Mouse (Mus musculus) brain, embryonic 18.5 days (tissue): ENCODE measurements at regions not wholly inside any gene's neighbourhood (a gene's known extent, or its start where the extent isn't known, plus 50 kb on each side); places are given as distances from the start of the nearest gene placed in this dataset.
A peak's percentile ranks its signal among the peaks of the same experiment; 100 is the strongest.
"Not testable (repeated sequence)": the region's sequence is repeated elsewhere in the genome, so short reads cannot be mapped to it uniquely, and the experiment has no call there.

Experiments used
- DNase-seq: peaks from one replicate; pipeline ENCODE4 v3.0.0-alpha.2; 2012; ENCODE audit warnings: low read depth, low spot score

DNA sequence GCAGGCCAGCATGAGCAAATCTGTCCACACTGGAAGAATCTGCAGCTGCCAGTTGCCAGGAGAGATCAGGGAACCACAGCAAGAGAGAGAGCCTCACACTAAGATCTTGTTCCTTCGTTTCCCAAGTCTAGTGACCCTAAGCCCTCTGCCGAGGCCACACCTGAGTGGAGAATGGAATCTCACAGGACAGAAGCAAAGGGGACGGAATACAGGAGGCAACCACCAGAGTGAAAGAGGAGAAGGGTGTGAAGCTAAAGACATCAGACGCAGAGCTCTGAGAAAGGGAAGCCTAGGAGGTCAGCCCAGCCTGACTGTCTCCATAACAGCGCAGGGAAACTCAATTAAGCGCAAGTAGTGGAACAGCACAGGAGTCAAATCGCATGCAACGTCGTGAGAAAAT is 75.0 kb downstream of the Suds3 start:
- DNase-seq = no peak

GRCm38 (mm10) chr5:117037261-117037660 is 78.7 kb downstream of the Suds3 start:
- no peak for DNase-seq

- DNase-seq = peak; percentile 57
Observed at GRCm38 (mm10) chr5:117032130-117032529, 83.8 kb downstream of the Suds3 start.

GRCm38 (mm10) chr5:117025689-117026383 is 90.1 kb downstream of the Suds3 start:
- DNase-seq = no peak

DNA sequence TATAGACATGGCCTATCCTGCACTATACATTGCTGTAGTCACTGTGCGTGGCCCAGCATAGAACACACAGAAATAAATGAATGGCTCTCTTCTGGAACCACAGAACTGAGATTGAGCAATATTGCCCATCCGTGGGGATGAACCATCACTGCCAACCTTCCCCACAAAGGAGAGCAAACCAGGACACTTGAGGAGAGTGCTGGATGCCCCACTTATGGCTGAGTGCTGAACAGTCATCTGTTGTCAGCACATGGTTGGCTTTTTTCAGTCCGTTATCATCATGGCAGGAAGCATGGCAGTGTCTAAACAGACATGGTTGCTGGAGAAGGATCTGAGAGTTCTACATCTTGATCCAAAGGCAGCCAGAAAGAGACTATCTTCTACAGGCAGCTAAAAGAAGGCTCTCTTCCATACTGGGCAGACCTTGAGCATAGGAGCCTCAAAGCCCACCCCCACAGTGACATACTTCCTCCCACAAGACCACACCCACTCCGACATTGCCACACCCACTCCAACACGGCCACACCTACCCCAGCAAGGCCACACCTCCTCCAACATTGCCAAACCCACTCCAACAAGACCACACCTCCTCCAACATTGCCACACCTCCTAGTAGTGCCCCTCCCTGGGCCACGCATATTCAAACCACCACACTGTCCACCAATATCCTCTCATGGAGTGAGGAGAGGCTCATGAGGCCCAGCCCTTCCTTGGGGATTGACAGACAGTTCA is 97.3 kb downstream of the Suds3 start:
- DNase-seq = no peak

DNA sequence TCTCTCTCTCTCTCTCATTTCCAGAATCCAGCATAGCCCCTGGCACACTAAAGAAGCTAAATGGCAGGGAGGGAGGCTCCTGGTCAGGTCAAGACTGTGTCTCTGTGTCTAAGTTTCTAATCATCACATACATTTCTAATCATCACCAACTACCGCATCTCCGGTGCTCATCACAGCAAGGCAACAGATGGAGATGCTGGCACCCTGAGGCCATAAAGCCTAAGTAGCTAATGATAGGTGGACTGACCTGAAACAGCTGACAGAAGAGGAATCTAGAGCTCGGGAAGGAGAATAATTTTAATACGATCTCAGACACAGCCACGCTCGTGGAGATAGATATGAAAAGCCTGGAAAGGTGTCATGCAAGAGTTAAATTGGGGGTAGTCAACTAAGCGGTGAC is 104.8 kb downstream of the Suds3 start:
- no peak for DNase-seq

DNA sequence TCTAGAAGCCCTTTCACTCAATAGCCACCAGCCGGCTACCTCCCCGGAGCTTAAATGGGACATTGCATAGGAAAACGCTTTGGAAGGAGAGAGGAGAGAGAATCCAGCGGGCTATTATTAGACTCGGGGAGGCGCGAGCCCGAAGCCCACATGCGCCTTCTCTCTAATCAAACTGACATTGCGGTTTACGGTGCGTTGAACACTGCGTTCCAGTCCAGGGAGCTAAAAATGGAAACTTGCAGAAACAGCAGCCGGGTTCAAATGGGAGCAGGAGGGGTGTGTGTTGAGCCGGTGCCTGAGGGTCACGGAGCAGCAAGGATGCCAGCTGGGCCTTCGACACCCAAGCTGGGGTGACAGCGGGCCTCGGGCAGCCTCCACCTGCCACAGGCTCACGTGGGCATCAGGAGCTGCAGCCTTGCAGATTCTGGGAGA is 115.1 kb downstream of the Suds3 start:
- DNase-seq = peak; percentile 18

- no peak for DNase-seq
Observed at GRCm38 (mm10) chr5:116994508-116994907, 121.4 kb downstream of the Suds3 start.

DNA sequence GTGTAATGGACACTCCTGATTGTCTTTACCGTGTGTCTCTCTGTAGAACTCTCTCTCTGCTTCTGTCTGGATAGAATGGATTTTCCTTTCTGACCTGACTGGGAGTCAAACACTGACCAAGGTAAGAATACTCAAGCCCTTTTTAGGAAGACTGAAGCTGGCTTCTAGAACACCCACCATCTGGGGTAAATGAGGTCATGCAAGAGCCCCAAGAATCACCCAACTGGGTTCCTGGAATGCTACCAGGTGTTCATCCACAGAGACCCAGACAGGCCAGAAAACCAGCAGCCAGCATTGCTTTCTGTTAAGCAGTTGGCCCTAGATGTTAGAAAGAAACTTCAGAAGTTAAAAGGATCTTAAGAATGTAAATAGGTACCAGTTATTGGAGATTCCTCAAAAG is 122.2 kb downstream of the Suds3 start:
- DNase-seq = no peak

DNA sequence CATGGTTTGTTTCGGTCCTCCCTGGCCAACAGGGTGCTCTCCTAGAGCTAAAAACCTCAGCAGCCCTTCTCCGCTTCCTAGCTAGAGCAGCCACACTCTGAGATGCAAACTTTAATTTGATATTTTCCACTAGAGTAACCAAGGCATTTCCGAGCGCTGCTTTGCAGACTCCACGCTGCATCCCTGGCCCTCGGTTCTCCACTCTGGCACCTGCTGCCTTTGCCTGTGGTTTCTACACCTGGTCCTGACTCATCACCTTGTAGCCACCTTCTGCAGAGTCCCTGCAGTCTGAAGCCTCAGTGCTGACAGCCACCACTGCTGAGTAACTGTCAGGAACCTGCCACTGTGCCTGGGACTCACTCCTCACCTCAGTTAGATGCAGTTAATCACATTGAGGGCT is 124.5 kb downstream of the Suds3 start:
- DNase-seq = no peak

DNA sequence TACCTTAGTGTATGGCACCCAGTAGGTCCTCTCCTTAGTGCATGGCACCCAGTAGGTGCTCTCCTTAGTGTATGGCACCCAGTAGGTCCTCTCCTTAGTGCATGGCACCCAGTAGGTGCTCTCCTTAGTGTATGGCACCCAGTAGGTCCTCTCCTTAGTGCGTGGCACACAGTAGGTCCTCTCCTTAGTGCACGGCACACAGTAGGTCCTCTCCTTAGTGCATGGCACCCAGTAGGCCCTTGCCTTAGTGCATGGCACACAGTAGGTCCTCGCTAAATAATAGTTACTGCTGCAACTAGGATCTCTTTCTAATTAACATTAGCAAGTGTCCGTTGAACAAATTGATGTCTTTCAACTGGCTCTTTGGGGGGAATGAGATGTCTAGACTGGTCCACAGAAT is 144.4 kb downstream of the Suds3 start:
- not testable (repeated sequence) for DNase-seq

GRCm38 (mm10) chr5:116964171-116964570 is 151.7 kb downstream of the Suds3 start:
- no peak for DNase-seq

GRCm38 (mm10) chr5:116963106-116963505 is 152.8 kb downstream of the Suds3 start:
- no peak for DNase-seq

GRCm38 (mm10) chr5:116960041-116960440 is 155.9 kb downstream of the Suds3 start:
- DNase-seq = no peak

DNA sequence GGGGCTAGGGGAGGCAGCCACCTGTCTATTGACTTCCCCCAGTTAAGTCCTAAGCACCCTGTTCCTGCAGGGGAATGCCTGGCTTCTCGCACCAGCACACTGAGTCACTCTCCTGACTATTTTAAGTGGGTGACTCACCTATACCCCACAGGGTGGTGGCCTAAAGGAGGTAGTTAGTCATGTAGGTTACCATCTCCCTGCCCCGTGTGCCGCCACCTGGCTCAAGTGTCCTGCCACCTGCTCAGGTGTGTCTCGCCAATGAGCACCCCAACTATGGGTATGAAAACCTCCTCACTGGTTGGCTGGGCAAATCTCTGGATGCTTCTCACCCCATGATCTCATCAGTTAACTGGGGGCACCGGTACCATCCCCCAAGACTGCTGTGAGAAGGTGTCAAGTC is 157.8 kb downstream of the Suds3 start:
- no peak for DNase-seq

GRCm38 (mm10) chr5:116956572-116956971 is 159.3 kb downstream of the Suds3 start:
- DNase-seq = no peak

DNA sequence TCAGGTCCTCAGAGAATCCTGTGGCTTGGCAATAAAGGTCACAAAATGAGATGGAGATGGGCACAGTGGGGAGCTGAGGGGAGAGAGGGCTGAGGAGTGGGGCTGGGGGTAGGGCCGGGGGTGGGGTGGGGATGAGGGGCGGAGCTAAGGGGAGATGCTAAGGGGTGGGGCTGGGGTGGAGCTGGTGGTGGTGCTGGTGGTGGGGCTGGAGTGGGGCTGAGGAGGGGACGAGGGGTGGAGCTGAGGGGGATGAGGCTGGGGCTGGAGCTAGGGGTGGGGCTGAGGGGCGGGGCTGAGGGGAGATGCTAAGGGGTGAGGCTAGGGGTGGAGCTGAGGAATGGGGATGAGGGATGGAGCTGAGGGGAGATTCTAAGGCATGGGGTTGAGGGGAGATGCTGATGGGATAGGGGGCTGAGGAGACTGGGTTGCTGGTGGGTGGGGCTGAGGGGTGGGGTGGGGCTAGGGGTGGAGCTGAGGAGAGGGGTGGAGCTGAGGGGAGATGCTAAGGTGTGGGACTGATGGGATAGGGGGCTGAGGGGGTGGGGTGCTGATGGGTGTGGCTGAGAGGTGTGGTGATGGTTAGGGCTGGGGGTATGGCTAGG is 165.5 kb downstream of the Suds3 start:
- DNase-seq = no peak

DNA sequence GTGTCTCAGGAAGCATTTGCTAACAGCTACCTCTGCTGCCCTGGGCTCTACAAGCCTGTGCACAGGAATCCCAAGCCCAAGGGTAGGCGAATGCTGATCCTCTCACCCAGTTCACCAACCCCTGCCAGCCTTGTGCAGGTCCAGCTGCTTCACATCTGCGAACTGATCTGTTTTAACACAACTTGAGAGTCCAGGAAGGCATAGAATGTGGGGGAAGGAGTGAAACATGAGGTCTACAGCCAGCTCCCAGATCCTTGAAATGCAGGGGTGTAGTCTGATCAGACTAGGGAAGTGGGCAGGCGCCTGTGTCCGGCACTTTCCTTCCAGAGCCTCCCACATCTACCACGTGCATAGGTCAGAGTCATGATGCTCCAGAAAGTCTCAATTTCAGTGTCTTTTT is 181.3 kb downstream of the Suds3 start:
- DNase-seq = no peak

DNA sequence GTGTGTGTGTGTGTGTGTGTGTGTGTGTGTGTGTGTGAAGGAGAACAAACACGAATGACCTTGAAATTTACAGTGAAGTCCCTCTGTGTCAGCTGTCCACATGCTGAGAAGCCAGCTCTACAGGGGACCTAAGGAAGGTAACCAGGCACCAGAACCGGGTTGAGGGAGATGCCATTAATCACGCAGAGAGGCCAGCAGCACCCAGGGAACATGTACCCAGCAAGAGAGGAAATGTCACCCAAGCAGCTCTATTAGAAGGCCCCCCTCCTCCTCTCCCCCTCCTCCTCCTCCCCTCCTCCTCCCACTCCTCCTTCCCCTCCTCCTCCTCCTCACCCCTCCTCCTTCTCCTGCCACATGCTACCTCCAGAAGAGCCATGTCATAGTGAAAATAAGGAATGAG is 181.8 kb downstream of the Suds3 start:
- DNase-seq = no peak

- no peak for DNase-seq
Observed at GRCm38 (mm10) chr5:116933105-116933504, 182.8 kb downstream of the Suds3 start.

DNA sequence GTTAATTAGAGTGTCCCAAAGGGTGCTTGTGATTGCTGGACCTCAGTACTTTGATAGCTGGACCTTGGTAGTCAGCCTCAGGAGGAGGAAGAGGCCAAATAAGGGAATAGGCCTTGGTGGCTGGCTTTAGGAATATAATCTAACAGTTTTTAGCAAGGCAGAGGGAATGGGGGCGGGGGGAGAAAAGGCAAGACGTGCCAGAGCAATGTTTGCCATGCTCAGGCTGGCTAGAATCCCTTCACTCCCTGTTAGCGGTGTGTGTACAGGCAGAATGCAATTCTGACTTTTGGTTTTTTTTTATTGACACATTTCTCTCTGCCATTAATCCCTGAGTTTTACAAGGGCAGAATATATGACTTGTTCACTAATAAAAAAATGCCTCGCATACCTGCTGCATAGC is 192.2 kb downstream of the Suds3 start:
- DNase-seq = no peak

- DNase-seq = peak; percentile 8
Observed at GRCm38 (mm10) chr5:116922059-116922671, 193.7 kb downstream of the Suds3 start.
